Mouse (Mus musculus) limb, embryonic 14.5 days (tissue): ENCODE measurements around the gene Abcg5. TPM values are rescaled to one million over a fixed set of nuclear protein-coding genes. Genes with fewer than 3 reads are reported as not detected.

Experiments used
- ATAC-seq: fragments of 200-750 bp; cut with Nextera tagmentation; 2 replicates; pipeline ENCODE4 v1.8.0; 2017; ENCODE audit warnings: low read depth, moderate number of reproducible peaks, moderate TSS enrichment; ENCODE audit not compliant: low FRiP score
- DNase-seq: peaks from one replicate; pipeline ENCODE4 v3.0.0-alpha.2; 2015; ENCODE audit warnings: low spot score
- H3K27ac ChIP-seq: fragments of 300-500 bp; sonication (generic); replicated peaks from 2 replicates; pipeline ENCODE4 v1.5.1; 2014; ENCODE audit warnings: low read depth, mild to moderate bottlenecking, low read length, moderate library complexity, mixed read lengths
- H3K27me3 ChIP-seq: fragments of 300-500 bp; sonication (generic); 2 replicates; pipeline ENCODE4 v1.6.1; 2014; ENCODE audit warnings: low read length, mixed read lengths; ENCODE audit not compliant: control insufficient read depth, insufficient read depth
- H3K36me3 ChIP-seq: fragments of 300-500 bp; sonication (generic); 2 replicates; pipeline ENCODE4 v1.6.1; 2014; ENCODE audit warnings: mild to moderate bottlenecking, low read length, moderate library complexity, mixed read lengths; ENCODE audit not compliant: control insufficient read depth, insufficient read depth
- H3K4me1 ChIP-seq: fragments of 300-500 bp; sonication (generic); 2 replicates; pipeline ENCODE4 v1.6.1; 2014; ENCODE audit warnings: antibody characterized with exemption, low read length, mixed read lengths; ENCODE audit not compliant: control insufficient read depth, insufficient read depth
- H3K4me2 ChIP-seq: fragments of 300-500 bp; sonication (generic); replicated peaks from 2 replicates; pipeline ENCODE4 v1.6.1; 2014; ENCODE audit warnings: low read depth, mild to moderate bottlenecking, low read length, moderate library complexity; ENCODE audit not compliant: severe bottlenecking
- H3K4me3 ChIP-seq: fragments of 300-500 bp; sonication (generic); replicated peaks from 2 replicates; pipeline ENCODE4 v1.5.1; 2014; ENCODE audit warnings: low read length
- H3K9ac ChIP-seq: fragments of 300-500 bp; sonication (generic); 2 replicates; pipeline ENCODE4 v1.6.1; 2014; ENCODE audit warnings: mild to moderate bottlenecking, low read depth, low read length, moderate library complexity; ENCODE audit not compliant: severe bottlenecking
- H3K9me3 ChIP-seq: fragments of 300-500 bp; sonication (generic); 2 replicates; pipeline ENCODE4 v1.6.1; 2016; ENCODE audit warnings: low read length; ENCODE audit not compliant: control insufficient read depth
- POLR2A ChIP-seq: fragments of 200-500 bp; IDR thresholded peaks from 2 replicates; pipeline ENCODE4 v1.8.0; 2012; ENCODE audit warnings: inconsistent platforms, mild to moderate bottlenecking, moderate library complexity, borderline replicate concordance; ENCODE audit not compliant: insufficient read depth, insufficient read length; ENCODE audit errors: extremely low read depth
- WGBS: fragments of 180-500 bp; shearing (Covaris S2); extraction: QIAGEN DNeasy Blood & Tissue Kit; methylation state at CpG from one replicate; pipeline ENCODE4 v1.1.7; 2014; 5-methylcytosine and 5-hydroxymethylcytosine counted together
- polyA plus RNA-seq, 2 experiments: library from polyadenylated mRNA; depleted of rRNA in 1 of 2; stranded (reverse) in 1 of 2; unstranded in 1 of 2; fragments of >200 nt; fragmentation: Nextera tagmentation in 1 of 2; extraction: Ambion mirVana in 1 of 2; gene quantifications; 2 replicates each; pipeline versions ENCODE4 v1.2.1 to v1.2.3; 2012 to 2014

Abcg5 gene
- polyA plus RNA-seq, 2 experiments: 1.3 to 1.7 TPM

GRCm38 (mm10) chr17:84656205-84656604 lies 26.6 kb downstream of the Abcg5 start:
- 56% methylated on average over 5 of the region's 5 CpGs for WGBS
- Histone ChIP-seq H3K27me3 (no peaks in the 10 kb centered on the region), H3K4me2 (no peak overlapping the region), H3K9ac (no peak overlapping the region), H3K36me3 (peaks cover 15% of the 10 kb centered on the region), H3K4me1 (no peaks in the 10 kb centered on the region), H3K9me3 (no peaks in the 10 kb centered on the region), H3K4me3 (no peak overlapping the region), H3K27ac (no peak overlapping the region)
- no peak for ATAC-seq
- no peak for TF ChIP-seq POLR2A
- no peak for DNase-seq

- Histone ChIP-seq H3K27ac (no peak overlapping the region), H3K4me3 (no peak overlapping the region), H3K4me2 (no peak overlapping the region), H3K9ac (no peak overlapping the region), H3K9me3 (no peaks in the 10 kb centered on the region), H3K4me1 (no peaks in the 10 kb centered on the region), H3K27me3 (no peaks in the 10 kb centered on the region), H3K36me3 (peaks cover 21% of the 10 kb centered on the region)
- ATAC-seq: no peak
- 91% methylated on average over 9 of the region's 9 CpGs for WGBS
- TF ChIP-seq POLR2A: no peak
- no peak for DNase-seq
Observed at GRCm38 (mm10) chr17:84653544-84653943, 29.3 kb downstream of the Abcg5 start.

GRCm38 (mm10) chr17:84650302-84651017 lies 32.4 kb downstream of the Abcg5 start:
- no peak for DNase-seq
- no peak overlapping the region for H3K4me2 ChIP-seq
- H3K9me3 ChIP-seq: no peaks in the 10 kb centered on the region
- H3K4me1 ChIP-seq: peaks cover under 1% of the 10 kb centered on the region; the same call in 1 of the 2 replicates
- H3K4me3 ChIP-seq: no peak overlapping the region
- 84% methylated on average over 9 of the region's 9 CpGs for WGBS
- no peaks in the 10 kb centered on the region for H3K27me3 ChIP-seq
- no peak for TF ChIP-seq POLR2A
- no peak for ATAC-seq
- H3K27ac ChIP-seq: no peak overlapping the region
- no peak overlapping the region for H3K9ac ChIP-seq
- peaks cover 18% of the 10 kb centered on the region for H3K36me3 ChIP-seq

GRCm38 (mm10) chr17:84647630-84648029 lies 35.2 kb downstream of the Abcg5 start:
- WGBS: 88% methylated on average over 4 of the region's 4 CpGs
- DNase-seq (no peak), ATAC-seq (no peak)
- Histone ChIP-seq H3K4me3 (no peak overlapping the region), H3K36me3 (peaks cover 6% of the 10 kb centered on the region), H3K4me1 (peaks cover 14% of the 10 kb centered on the region; the same call in 1 of the 2 replicates), H3K27ac (no peak overlapping the region), H3K9ac (no peak overlapping the region), H3K4me2 (no peak overlapping the region), H3K27me3 (no peaks in the 10 kb centered on the region), H3K9me3 (no peaks in the 10 kb centered on the region)
- TF ChIP-seq POLR2A: no peak

GRCm38 (mm10) chr17:84646477-84646876 lies 36.3 kb downstream of the Abcg5 start:
- Histone ChIP-seq H3K36me3 (peaks cover 9% of the 10 kb centered on the region), H3K4me1 (peaks cover 14% of the 10 kb centered on the region; the same call in 1 of the 2 replicates), H3K4me2 (no peak overlapping the region), H3K27ac (no peak overlapping the region), H3K4me3 (no peak overlapping the region), H3K9ac (no peak overlapping the region), H3K27me3 (no peaks in the 10 kb centered on the region), H3K9me3 (no peaks in the 10 kb centered on the region)
- 63% methylated on average over 2 of the region's 2 CpGs for WGBS
- ATAC-seq: no peak
- no peak for DNase-seq
- no peak for TF ChIP-seq POLR2A
